Mouse (Mus musculus) cerebellum, adult 18-20 months (tissue): ENCODE measurements around the gene Gja10.
A peak's percentile ranks its signal among the peaks of the same experiment; 100 is the strongest.

Experiments used
- DNase-seq, 2 experiments: peaks; one replicate each; pipeline ENCODE4 v3.0.0; 2021

The Gja10 gene

GRCm38 (mm10) chr4:32560724-32561554 lies 41.6 kb downstream of the Gja10 start:
- peak; percentile 26 to 31 for DNase-seq

- DNase-seq, result no peak
These were observed 42.3 kb downstream of the Gja10 start for GRCm38 (mm10) chr4:32560246-32560645.

GRCm38 (mm10) chr4:32555506-32555905 lies 47.1 kb downstream of the Gja10 start:
- no peak for DNase-seq

GRCm38 (mm10) chr4:32551337-32551736 lies 51.2 kb downstream of the Gja10 start:
- peak; percentile 42 for DNase-seq

GRCm38 (mm10) chr4:32549150-32549549 lies 53.4 kb downstream of the Gja10 start:
- no peak for DNase-seq
